Mouse (Mus musculus) C2C12 (cell line): ENCODE measurements around the gene Lrp6. TPM values are rescaled to one million over a fixed set of nuclear protein-coding genes. Genes with fewer than 3 reads are reported as not detected.

Experiments used
- H3K27me3 ChIP-seq: one replicate; pipeline ENCODE4 v1.6.1; 2011; ENCODE audit not compliant: control insufficient read depth, insufficient read depth, insufficient read length
- H3K36me3 ChIP-seq: one replicate; pipeline ENCODE4 v1.6.1; 2011; ENCODE audit not compliant: control insufficient read depth, insufficient read depth
- H3K4me3 ChIP-seq: one replicate; pipeline ENCODE4 v1.5.1; 2011; ENCODE audit warnings: mild to moderate bottlenecking, control low read depth; ENCODE audit not compliant: poor library complexity, insufficient read depth, severe bottlenecking
- H3K79me2 ChIP-seq: one replicate; pipeline ENCODE4 v1.6.1; 2011; ENCODE audit not compliant: control insufficient read depth, insufficient read depth
- H3K79me3 ChIP-seq: one replicate; pipeline ENCODE4 v1.6.1; 2011; ENCODE audit warnings: low read depth, control low read depth
- H3ac ChIP-seq: one replicate; pipeline ENCODE3; 2011; ENCODE audit warnings: low read depth; ENCODE audit not compliant: control insufficient read depth, insufficient read length
- CEBPB ChIP-seq: IDR thresholded peaks from one replicate; pipeline ENCODE4 v1.6.1; 2011; ENCODE audit warnings: low read depth, mild to moderate bottlenecking, control low read depth, moderate library complexity
- CTCF ChIP-seq: IDR thresholded peaks from one replicate; pipeline ENCODE4 v1.5.1; 2011; ENCODE audit not compliant: control insufficient read depth, insufficient read depth, insufficient read length
- FOSL1 ChIP-seq: IDR thresholded peaks from one replicate; pipeline ENCODE4 v1.8.0; 2011; ENCODE audit warnings: mild to moderate bottlenecking, low read length; ENCODE audit not compliant: poor library complexity, insufficient read depth, severe bottlenecking
- MAX ChIP-seq: IDR thresholded peaks from one replicate; pipeline ENCODE4 v1.6.1; 2011; ENCODE audit warnings: mild to moderate bottlenecking, control low read depth
- MYOD1 ChIP-seq: IDR thresholded peaks from one replicate; pipeline ENCODE4 v1.6.1; 2011; ENCODE audit warnings: low read depth; ENCODE audit not compliant: control insufficient read depth, insufficient read length
- MYOG ChIP-seq: IDR thresholded peaks from one replicate; pipeline ENCODE4 v1.6.1; 2011; ENCODE audit not compliant: control insufficient read depth, insufficient read length; ENCODE audit errors: extremely low read depth
- USF1 ChIP-seq: IDR thresholded peaks from one replicate; pipeline ENCODE4 v1.6.1; 2011; ENCODE audit warnings: low read depth, mild to moderate bottlenecking, control low read depth, moderate library complexity
- polyA plus RNA-seq: library from polyadenylated mRNA; unstranded; fragments of >200 nt; fragmentation: generic; extraction: Trizol; gene quantifications from one replicate; pipeline ENCODE4 v1.2.1, GENCODE M21; 2012; ENCODE audit warnings: missing spikeins

Gene Lrp6
- polyA plus RNA-seq, 1 experiment, result 5.9 TPM

DNA sequence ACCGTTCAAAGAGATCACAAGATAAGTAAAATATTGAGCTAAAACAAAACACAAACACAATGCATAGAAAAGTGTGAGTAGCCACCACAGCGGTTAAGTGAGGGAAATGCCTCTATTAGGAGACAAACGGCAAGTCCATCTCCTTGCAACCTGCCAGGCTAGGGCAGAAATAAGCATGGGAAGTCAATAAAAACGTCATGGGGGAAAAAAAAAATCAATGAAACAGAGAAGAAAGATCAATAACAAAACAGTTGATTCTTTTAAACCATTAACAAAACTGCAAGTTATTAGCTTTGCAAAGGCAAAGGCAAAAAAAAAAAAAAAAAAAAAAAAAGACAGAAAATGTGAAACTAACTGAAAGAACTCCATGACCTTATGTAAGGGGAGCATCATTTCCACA lies 49.6 kb downstream of the Lrp6 start:
- TF ChIP-seq USF1 (no peak), MYOD1 (no peak), CEBPB (no peak), FOSL1 (no peak), CTCF (no peak), MYOG (no peak), MAX (no peak)
- no peaks in the 10 kb centered on the region for H3K27me3 ChIP-seq
- H3ac ChIP-seq, result no peak overlapping the region
- no peak overlapping the region for H3K4me3 ChIP-seq
- H3K79me3 ChIP-seq, result peaks cover 41% of the 10 kb centered on the region
- peaks cover 2% of the 10 kb centered on the region for H3K36me3 ChIP-seq
- peaks cover 75% of the 10 kb centered on the region for H3K79me2 ChIP-seq

DNA sequence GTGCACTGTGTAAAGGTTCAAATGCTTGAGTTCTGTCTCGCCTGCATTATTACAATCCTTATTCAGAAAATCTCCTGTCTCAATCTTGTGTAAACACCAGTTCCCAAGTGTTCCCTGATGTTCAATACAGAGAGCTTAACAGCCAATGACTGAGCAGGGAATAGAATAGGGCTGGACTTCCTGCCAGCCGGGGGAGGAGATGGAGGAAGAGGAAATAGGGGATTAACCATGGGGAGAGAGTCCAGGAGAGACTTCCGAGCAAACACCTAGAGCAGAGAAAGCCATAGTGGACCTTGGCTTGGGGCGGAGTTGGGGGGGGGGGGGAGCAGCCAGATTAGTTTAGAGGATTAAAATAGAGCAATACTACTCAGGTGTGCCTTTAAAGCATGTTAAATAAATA lies 51.3 kb downstream of the Lrp6 start:
- Histone ChIP-seq H3K36me3 (peaks cover 12% of the 10 kb centered on the region), H3K79me2 (peaks cover 83% of the 10 kb centered on the region), H3K27me3 (no peaks in the 10 kb centered on the region), H3K4me3 (no peak overlapping the region), H3K79me3 (peaks cover 39% of the 10 kb centered on the region), H3ac (no peak overlapping the region)
- no peak for TF ChIP-seq FOSL1
- TF ChIP-seq USF1, result no peak
- TF ChIP-seq MAX, result no peak
- TF ChIP-seq CTCF, result no peak
- no peak for TF ChIP-seq MYOG
- TF ChIP-seq CEBPB, result no peak
- no peak for TF ChIP-seq MYOD1

DNA sequence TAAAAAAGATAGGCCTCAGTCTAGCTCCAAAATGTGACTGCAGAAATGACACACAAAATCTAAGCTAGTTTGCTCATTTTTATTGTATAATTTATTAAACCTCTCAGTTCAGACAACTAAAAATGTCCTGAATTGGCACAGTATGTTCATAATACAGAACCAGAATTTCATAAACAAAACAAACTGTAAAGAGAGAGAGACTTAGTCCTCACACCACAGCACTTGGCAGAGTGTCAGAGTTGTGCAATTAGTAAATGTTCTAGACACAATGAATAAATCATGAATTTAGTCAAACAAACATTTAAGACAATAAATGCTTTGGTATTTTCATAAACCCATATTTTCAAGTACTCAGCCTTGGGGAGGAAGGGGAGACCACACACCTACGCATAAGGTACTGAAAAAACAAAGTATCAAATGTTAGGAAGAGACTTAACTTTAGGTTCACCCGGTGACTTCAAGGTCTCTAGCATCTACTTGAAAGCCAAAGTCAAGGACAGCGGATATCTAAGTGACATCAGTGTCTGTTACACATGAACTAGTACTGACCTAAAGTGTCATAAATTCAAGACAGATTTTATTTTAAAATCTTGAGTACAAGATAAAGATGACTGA lies 52.8 kb downstream of the Lrp6 start:
- no peak overlapping the region for H3ac ChIP-seq
- no peaks in the 10 kb centered on the region for H3K27me3 ChIP-seq
- TF ChIP-seq USF1 (no peak), CEBPB (no peak), FOSL1 (no peak), MYOD1 (no peak), CTCF (no peak), MYOG (no peak), MAX (no peak)
- peaks cover 30% of the 10 kb centered on the region for H3K79me3 ChIP-seq
- peaks cover 76% of the 10 kb centered on the region for H3K79me2 ChIP-seq
- H3K4me3 ChIP-seq, result no peak overlapping the region
- H3K36me3 ChIP-seq, result peaks cover 12% of the 10 kb centered on the region

DNA sequence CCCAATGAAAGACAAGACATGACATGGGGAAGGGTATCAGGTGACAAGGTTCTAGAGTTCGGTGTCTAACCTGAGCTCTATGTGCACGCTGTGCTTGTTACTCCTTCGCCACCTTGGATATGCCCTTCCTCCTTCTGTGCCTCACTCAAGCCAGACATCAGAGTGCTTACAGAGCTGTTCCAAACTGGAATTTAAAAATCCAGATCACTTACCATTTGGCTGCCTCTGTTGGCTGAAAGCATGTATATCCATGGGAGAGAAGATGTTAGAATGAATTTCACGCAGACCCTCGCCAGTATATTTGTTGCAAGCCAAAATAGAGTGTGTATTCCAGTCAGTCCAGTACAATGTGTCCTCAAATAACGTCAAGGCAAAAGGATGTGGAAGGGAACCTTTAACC lies 53.8 kb downstream of the Lrp6 start:
- H3K79me2 ChIP-seq, result peaks cover 71% of the 10 kb centered on the region
- H3ac ChIP-seq, result no peak overlapping the region
- H3K36me3 ChIP-seq, result peaks cover 12% of the 10 kb centered on the region
- no peaks in the 10 kb centered on the region for H3K27me3 ChIP-seq
- TF ChIP-seq MAX, result no peak
- no peak for TF ChIP-seq CEBPB
- TF ChIP-seq CTCF, result no peak
- no peak for TF ChIP-seq FOSL1
- H3K4me3 ChIP-seq, result no peak overlapping the region
- H3K79me3 ChIP-seq, result peaks cover 30% of the 10 kb centered on the region

DNA sequence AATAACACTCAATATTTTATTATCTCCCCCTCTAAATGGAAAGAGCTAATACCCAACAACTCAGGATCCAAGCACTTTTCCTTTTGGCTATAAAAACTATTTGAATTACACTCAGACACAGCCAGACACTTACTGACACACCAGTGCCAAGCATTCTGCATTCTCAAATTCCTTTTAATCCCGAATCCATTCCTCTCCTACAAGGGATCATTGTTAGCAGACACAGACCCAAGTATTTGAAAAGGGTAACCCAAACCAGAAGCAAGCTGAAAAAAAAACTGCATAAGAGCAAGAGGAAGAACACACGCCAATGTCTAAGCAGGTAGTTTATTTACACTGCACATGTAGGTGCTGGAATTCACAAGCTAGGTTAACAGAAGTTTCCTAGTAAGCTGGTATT lies 54.3 kb downstream of the Lrp6 start:
- no peaks in the 10 kb centered on the region for H3K27me3 ChIP-seq
- no peak overlapping the region for H3K4me3 ChIP-seq
- peaks cover 14% of the 10 kb centered on the region for H3K36me3 ChIP-seq
- TF ChIP-seq CTCF (no peak), CEBPB (no peak)
- H3ac ChIP-seq, result no peak overlapping the region
- peaks cover 68% of the 10 kb centered on the region for H3K79me2 ChIP-seq
- H3K79me3 ChIP-seq, result peaks cover 28% of the 10 kb centered on the region

DNA sequence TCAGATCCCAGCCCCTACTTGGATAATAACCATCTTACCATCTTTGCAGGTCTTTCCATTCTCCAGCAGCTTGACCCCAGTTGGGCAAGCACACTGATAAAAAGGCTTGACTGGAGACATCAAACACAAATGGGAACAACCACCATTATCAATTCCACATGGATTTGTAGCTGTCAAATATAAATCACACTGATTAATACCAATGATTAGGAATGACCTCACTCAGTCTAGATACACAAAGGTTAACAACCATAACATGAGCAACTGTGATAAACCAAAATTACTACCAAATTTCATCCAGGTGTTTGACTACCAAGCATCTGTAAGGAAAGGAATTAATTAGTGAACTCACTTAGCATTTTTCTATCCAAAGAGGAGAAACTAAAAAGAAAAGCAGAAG lies 55.6 kb downstream of the Lrp6 start:
- peaks cover 54% of the 10 kb centered on the region for H3K79me2 ChIP-seq
- H3K79me3 ChIP-seq, result peaks cover 18% of the 10 kb centered on the region
- no peak overlapping the region for H3ac ChIP-seq
- peaks cover 24% of the 10 kb centered on the region for H3K36me3 ChIP-seq
- TF ChIP-seq MYOD1 (no peak), FOSL1 (no peak)
- no peak overlapping the region for H3K4me3 ChIP-seq
- H3K27me3 ChIP-seq, result no peaks in the 10 kb centered on the region

DNA sequence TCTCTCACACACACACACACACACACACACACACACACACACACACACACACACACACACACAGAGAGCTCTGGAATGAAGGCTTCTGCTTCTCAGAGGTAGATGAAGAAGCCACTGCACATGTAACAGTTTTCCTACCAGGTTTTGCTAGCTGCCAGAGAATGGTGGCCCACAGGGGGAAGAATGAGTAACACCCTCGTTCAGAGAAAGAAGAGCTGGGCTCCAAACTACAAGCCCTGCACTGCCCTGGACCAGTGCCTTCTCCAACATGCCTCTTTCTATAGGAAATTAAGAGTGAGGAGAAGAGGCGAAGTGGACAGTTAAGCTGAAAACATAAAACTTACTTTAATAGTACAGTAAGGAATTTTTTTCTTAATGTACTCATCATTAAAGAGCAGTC lies 56.5 kb downstream of the Lrp6 start:
- Histone ChIP-seq H3K79me2 (peaks cover 46% of the 10 kb centered on the region), H3K27me3 (no peaks in the 10 kb centered on the region), H3ac (no peak overlapping the region), H3K36me3 (peaks cover 32% of the 10 kb centered on the region), H3K79me3 (peaks cover 12% of the 10 kb centered on the region), H3K4me3 (no peak overlapping the region)
- TF ChIP-seq MYOG (no peak), FOSL1 (no peak), MYOD1 (no peak)
